Mouse (Mus musculus): ENCODE measurements at regions not wholly inside any gene's neighbourhood (a gene's known extent, or its start where the extent isn't known, plus 50 kb on each side); places are given as distances from the start of the nearest gene placed in this dataset.

- no peak overlapping the region for H3K27ac ChIP-seq (ENCODE audit: low read depth, low read length)
- H3K9ac ChIP-seq (ENCODE audit: low read depth, low read length): no peak overlapping the region
- no peaks in the 10 kb centered on the region for H3K9me3 ChIP-seq (replicated peaks; ENCODE audit: control insufficient read depth, low read length)
- WGBS (ENCODE audit: insufficient replicate concordance): 92% methylated on average over 1 of the region's 1 CpGs
- H3K36me3 ChIP-seq (ENCODE audit: control insufficient read depth, insufficient read depth, low read length): no peaks in the 10 kb centered on the region
- no peaks in the 10 kb centered on the region for H3K4me1 ChIP-seq (ENCODE audit: control insufficient read depth, insufficient read depth, low read length)
- no peak overlapping the region for H3K4me2 ChIP-seq
- no peak overlapping the region for H3K4me3 ChIP-seq (ENCODE audit: low read depth, low read length)
- H3K27me3 ChIP-seq (ENCODE audit: control insufficient read depth, insufficient read depth, low read length): no peaks in the 10 kb centered on the region
- ATAC-seq (replicated peaks; ENCODE audit: insufficient number of reproducible peaks, low FRiP score, low TSS enrichment): no peak
Measured at GRCm38 (mm10) chr10:122558660-122559059, 110.4 kb downstream of the Avpr1a start.

DNA sequence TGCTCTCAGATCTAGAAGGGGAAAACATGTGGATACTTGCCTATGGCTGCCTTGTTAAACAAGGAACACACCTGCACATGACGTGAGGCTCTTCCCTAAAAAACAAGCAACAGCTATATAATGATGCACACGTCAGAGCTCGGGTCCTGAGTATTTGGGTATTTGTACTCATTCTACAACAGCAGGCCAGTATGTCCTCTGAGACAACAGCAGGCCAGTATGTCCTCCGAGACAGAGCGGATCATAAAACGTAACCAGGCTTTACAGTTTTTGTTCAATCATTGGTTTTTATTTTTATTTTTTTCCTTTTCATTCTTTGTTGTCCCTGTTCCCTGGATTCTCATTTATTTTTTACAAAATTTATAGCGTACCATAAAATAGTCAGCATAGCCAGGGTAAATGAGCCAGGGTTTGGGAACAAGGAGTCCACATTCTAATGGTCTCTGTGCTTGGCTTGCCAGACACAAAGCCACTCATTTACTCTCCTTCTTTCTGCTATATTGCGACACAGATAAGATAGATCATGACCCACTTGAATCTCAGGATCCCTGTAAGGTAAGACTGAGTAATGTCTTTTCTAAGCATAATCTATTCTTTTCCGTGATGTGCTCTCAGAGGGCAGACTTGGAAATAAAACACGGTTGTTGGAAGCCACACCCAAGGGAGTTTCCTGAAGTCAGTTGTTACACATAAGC lies 111.8 kb downstream of the Avpr1a start:
- H3K9me3 ChIP-seq (replicated peaks; ENCODE audit: control insufficient read depth, low read length): no peaks in the 10 kb centered on the region
- WGBS (ENCODE audit: insufficient replicate concordance): 79% methylated on average over 10 of the region's 10 CpGs

DNA sequence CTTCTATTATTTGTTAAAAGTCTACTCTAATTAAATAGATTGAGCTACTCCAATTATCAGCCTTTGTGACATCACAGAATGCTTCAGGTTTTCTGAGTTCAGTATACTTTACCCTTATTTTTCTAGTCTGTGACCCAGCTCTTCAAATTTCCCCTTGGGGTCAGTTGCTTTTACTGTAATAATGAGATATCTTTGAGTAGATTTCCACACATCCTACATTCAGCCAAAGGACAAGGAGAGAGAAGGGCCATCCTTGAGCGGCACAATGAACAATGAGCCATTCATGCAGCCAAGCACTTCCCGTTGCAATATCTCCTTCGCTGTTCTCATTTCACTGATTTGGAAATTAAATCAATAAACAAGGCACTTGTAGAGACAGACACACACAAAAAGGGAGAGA lies 113.6 kb downstream of the Avpr1a start:
- no peak overlapping the region for H3K9ac ChIP-seq (ENCODE audit: low read depth, low read length)
- no peaks in the 10 kb centered on the region for H3K4me1 ChIP-seq (ENCODE audit: control insufficient read depth, insufficient read depth, low read length)
- no peak overlapping the region for H3K27ac ChIP-seq (ENCODE audit: low read depth, low read length)
- H3K4me2 ChIP-seq: no peak overlapping the region
- no peak for ATAC-seq (replicated peaks; ENCODE audit: insufficient number of reproducible peaks, low FRiP score, low TSS enrichment)
- no peaks in the 10 kb centered on the region for H3K36me3 ChIP-seq (ENCODE audit: control insufficient read depth, insufficient read depth, low read length)
- H3K9me3 ChIP-seq (replicated peaks; ENCODE audit: control insufficient read depth, low read length): no peaks in the 10 kb centered on the region
- no peaks in the 10 kb centered on the region for H3K27me3 ChIP-seq (ENCODE audit: control insufficient read depth, insufficient read depth, low read length)
- 59% methylated on average over 3 of the region's 3 CpGs for WGBS (ENCODE audit: insufficient replicate concordance)
- H3K4me3 ChIP-seq (ENCODE audit: low read depth, low read length): no peak overlapping the region

More for the DNA sequence above, 111.8 kb downstream of the Avpr1a start:
- H3K4me2 ChIP-seq: no peak overlapping the region
- no peaks in the 10 kb centered on the region for H3K36me3 ChIP-seq (ENCODE audit: control insufficient read depth, insufficient read depth, low read length)
- no peaks in the 10 kb centered on the region for H3K4me1 ChIP-seq (ENCODE audit: control insufficient read depth, insufficient read depth, low read length)
- H3K27me3 ChIP-seq (ENCODE audit: control insufficient read depth, insufficient read depth, low read length): no peaks in the 10 kb centered on the region
- ATAC-seq (replicated peaks; ENCODE audit: insufficient number of reproducible peaks, low FRiP score, low TSS enrichment): no peak
- no peak overlapping the region for H3K4me3 ChIP-seq (ENCODE audit: low read depth, low read length)
- H3K9ac ChIP-seq (ENCODE audit: low read depth, low read length): no peak overlapping the region
- H3K27ac ChIP-seq (ENCODE audit: low read depth, low read length): no peak overlapping the region

DNA sequence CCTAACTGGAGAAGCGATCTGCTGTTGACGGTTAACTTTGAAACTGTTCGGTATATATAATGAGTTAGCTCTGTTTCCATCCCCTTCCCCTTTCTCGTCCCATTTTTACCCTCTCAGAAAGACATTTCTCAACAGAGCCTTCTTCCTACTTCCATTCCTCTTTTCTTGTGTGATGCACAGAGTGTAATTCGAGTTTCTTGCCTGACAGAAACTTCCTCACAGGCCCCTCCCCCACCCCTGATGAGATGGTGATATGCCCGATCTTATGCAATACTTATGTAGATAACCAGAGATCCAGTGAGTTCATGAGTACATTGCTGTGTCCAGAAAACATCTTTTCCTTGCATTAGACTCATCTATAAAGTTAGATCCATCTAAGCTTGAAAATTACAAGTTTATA lies 114.2 kb downstream of the Avpr1a start:
- Histone ChIP-seq H3K4me1 (ENCODE audit: control insufficient read depth, insufficient read depth, low read length) (no peaks in the 10 kb centered on the region), H3K4me2 (no peak overlapping the region), H3K27me3 (ENCODE audit: control insufficient read depth, insufficient read depth, low read length) (no peaks in the 10 kb centered on the region), H3K27ac (ENCODE audit: low read depth, low read length) (no peak overlapping the region), H3K4me3 (ENCODE audit: low read depth, low read length) (no peak overlapping the region), H3K9ac (ENCODE audit: low read depth, low read length) (no peak overlapping the region), H3K9me3 (replicated peaks; ENCODE audit: control insufficient read depth, low read length) (no peaks in the 10 kb centered on the region), H3K36me3 (ENCODE audit: control insufficient read depth, insufficient read depth, low read length) (no peaks in the 10 kb centered on the region)
- WGBS (ENCODE audit: insufficient replicate concordance): 63% methylated on average over 6 of the region's 6 CpGs
- no peak for ATAC-seq (replicated peaks; ENCODE audit: insufficient number of reproducible peaks, low FRiP score, low TSS enrichment)

DNA sequence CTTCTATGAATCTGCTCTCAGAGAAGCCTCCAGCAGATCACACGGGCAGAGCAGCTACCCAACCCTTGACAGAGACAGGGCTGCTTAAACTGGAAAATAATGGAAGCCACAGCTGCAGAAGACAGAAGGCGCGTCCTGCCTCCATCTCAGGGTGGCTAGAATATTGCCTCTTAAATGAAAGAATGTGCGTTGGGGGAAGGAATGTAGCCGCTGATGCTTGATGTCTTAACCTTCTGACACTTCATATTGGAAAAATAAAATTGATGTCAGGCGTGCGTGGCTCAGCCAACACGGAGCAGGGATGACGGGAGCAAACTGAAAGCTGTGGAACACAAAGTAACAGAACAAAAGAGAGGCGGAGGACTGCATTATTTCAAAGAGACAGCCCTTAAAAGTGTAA lies 114.6 kb upstream of the Ppm1h start:
- Histone ChIP-seq H3K9ac (ENCODE audit: low read depth, low read length) (no peak overlapping the region), H3K27me3 (ENCODE audit: control insufficient read depth, insufficient read depth, low read length) (no peaks in the 10 kb centered on the region), H3K9me3 (replicated peaks; ENCODE audit: control insufficient read depth, low read length) (no peaks in the 10 kb centered on the region), H3K4me3 (ENCODE audit: low read depth, low read length) (no peak overlapping the region), H3K4me1 (ENCODE audit: control insufficient read depth, insufficient read depth, low read length) (no peaks in the 10 kb centered on the region), H3K36me3 (ENCODE audit: control insufficient read depth, insufficient read depth, low read length) (no peaks in the 10 kb centered on the region), H3K4me2 (no peak overlapping the region), H3K27ac (ENCODE audit: low read depth, low read length) (no peak overlapping the region)
- ATAC-seq (replicated peaks; ENCODE audit: insufficient number of reproducible peaks, low FRiP score, low TSS enrichment): no peak
- WGBS (ENCODE audit: insufficient replicate concordance): 66% methylated on average over 10 of the region's 10 CpGs

- ATAC-seq (replicated peaks; ENCODE audit: insufficient number of reproducible peaks, low FRiP score, low TSS enrichment): no peak
- WGBS (ENCODE audit: insufficient replicate concordance): 81% methylated on average over 10 of the region's 10 CpGs
Measured at GRCm38 (mm10) chr10:122564473-122564872, 114.1 kb upstream of the Ppm1h start.

DNA sequence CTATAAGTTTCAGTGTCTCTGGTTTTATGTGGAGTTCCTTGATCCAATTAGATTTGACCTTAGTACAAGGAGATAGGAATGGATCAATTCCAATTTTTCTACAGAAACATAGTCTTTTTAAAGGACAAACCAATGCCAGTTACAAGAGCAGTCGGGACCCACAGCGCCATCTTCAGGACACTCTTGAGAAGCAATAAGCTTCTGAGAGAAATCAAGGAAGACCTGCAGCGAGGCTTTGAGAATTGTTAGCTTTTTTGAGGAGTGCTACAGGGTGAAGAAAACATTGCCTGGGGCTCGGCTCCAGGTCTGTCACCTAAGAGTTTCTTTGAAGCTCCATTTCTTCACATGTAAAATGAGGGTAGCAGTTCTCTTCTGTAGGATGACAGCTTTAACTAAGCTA lies 112.0 kb upstream of the Ppm1h start:
- no peak overlapping the region for H3K4me2 ChIP-seq
- no peak overlapping the region for H3K27ac ChIP-seq (ENCODE audit: low read depth, low read length)
- H3K27me3 ChIP-seq (ENCODE audit: control insufficient read depth, insufficient read depth, low read length): no peaks in the 10 kb centered on the region
- H3K9ac ChIP-seq (ENCODE audit: low read depth, low read length): no peak overlapping the region
- 51% methylated on average over 4 of the region's 4 CpGs for WGBS (ENCODE audit: insufficient replicate concordance)
- H3K4me3 ChIP-seq (ENCODE audit: low read depth, low read length): no peak overlapping the region
- no peaks in the 10 kb centered on the region for H3K9me3 ChIP-seq (replicated peaks; ENCODE audit: control insufficient read depth, low read length)
- H3K4me1 ChIP-seq (ENCODE audit: control insufficient read depth, insufficient read depth, low read length): no peaks in the 10 kb centered on the region; the same call in 1 of the 2 replicates
- no peak for ATAC-seq (replicated peaks; ENCODE audit: insufficient number of reproducible peaks, low FRiP score, low TSS enrichment)
- no peaks in the 10 kb centered on the region for H3K36me3 ChIP-seq (ENCODE audit: control insufficient read depth, insufficient read depth, low read length)

More at GRCm38 (mm10) chr10:122564473-122564872, 114.1 kb upstream of the Ppm1h start:
- no peaks in the 10 kb centered on the region for H3K27me3 ChIP-seq (ENCODE audit: control insufficient read depth, insufficient read depth, low read length)
- no peak overlapping the region for H3K27ac ChIP-seq (ENCODE audit: low read depth, low read length)
- no peaks in the 10 kb centered on the region for H3K9me3 ChIP-seq (replicated peaks; ENCODE audit: control insufficient read depth, low read length)
- H3K4me2 ChIP-seq: no peak overlapping the region
- no peak overlapping the region for H3K4me3 ChIP-seq (ENCODE audit: low read depth, low read length)
- H3K9ac ChIP-seq (ENCODE audit: low read depth, low read length): no peak overlapping the region
- no peaks in the 10 kb centered on the region for H3K4me1 ChIP-seq (ENCODE audit: control insufficient read depth, insufficient read depth, low read length)
- no peaks in the 10 kb centered on the region for H3K36me3 ChIP-seq (ENCODE audit: control insufficient read depth, insufficient read depth, low read length)

DNA sequence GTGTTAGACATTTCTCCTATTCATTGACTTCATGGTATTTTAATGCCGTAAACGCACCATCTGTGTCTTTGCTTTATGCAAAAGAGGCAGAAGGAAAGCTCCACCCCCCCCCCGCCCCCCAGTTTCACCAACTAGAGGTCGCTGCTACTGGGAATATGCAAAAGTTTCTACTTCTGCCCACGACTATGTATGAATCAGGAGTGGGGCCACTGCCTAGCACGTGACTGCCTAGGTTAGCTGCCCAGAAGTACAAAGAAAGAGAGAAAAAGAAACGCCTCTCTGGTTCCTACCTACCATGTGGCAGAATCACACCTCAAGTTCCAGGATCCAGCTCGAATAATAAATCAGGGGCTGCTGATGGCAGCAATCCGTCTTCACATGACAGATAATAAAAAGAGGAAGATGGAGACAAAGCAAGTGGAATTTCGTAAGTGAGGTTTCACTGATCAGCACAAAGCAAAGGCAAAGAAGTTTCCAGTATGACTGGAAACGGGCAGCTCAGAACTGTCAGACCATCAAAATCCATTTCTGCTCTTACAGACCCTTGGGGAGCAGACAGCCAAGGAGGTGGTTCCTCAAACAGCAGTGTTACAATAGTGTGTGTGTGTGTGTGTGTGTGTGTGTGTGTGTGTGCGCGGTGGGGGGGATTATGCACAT lies 108.9 kb upstream of the Ppm1h start:
- H3K9me3 ChIP-seq (replicated peaks; ENCODE audit: control insufficient read depth, low read length): no peaks in the 10 kb centered on the region
- WGBS (ENCODE audit: insufficient replicate concordance): 74% methylated on average over 13 of the region's 13 CpGs
- H3K27me3 ChIP-seq (ENCODE audit: control insufficient read depth, insufficient read depth, low read length): no peaks in the 10 kb centered on the region
- ATAC-seq (replicated peaks; ENCODE audit: insufficient number of reproducible peaks, low FRiP score, low TSS enrichment): no peak
- no peak overlapping the region for H3K4me2 ChIP-seq
- peaks cover 3% of the 10 kb centered on the region for H3K4me1 ChIP-seq (ENCODE audit: control insufficient read depth, insufficient read depth, low read length)
- H3K27ac ChIP-seq (ENCODE audit: low read depth, low read length): no peak overlapping the region
- H3K36me3 ChIP-seq (ENCODE audit: control insufficient read depth, insufficient read depth, low read length): no peaks in the 10 kb centered on the region
- H3K4me3 ChIP-seq (ENCODE audit: low read depth, low read length): no peak overlapping the region
- H3K9ac ChIP-seq (ENCODE audit: low read depth, low read length): no peak overlapping the region
